Mouse (Mus musculus) left cerebral cortex, postnatal 4 days (tissue): ENCODE data around the gene Ano1. TPM values are rescaled to one million over a fixed set of nuclear protein-coding genes. Genes with fewer than 3 reads are reported as not detected.

Source experiments
- DNase-seq: peaks from one replicate; pipeline ENCODE4 v3.0.0-alpha.2; 2022
- intact Hi-C: fragments of 180-260 bp; cut with DNase I; formaldehyde crosslinking; loops from one replicate; pipeline ENCODE4 v1.15.1; 2025
- total RNA-seq, 2 experiments: library from RNA; stranded (reverse); gene quantifications; 2 replicates each; pipeline ENCODE4 v1.2.3; 2021

Gene Ano1
- total RNA-seq, 2 experiments from 2014 or later, result 5.3 to 7.6 TPM

GRCm38 (mm10) chr7:144769434-144770080 lies 17.8 kb upstream of the Ano1 start:
- no peak for DNase-seq
- intact Hi-C loops, result no loop called here

- DNase-seq, result no peak
Observed at GRCm38 (mm10) chr7:144768845-144769244, 17.1 kb upstream of the Ano1 start.

GRCm38 (mm10) chr7:144764537-144765282 lies 12.9 kb upstream of the Ano1 start:
- intact Hi-C loops, result no loop called here
- peak; percentile 68 for DNase-seq

More at GRCm38 (mm10) chr7:144768845-144769244, 17.1 kb upstream of the Ano1 start:
- intact Hi-C loops, result no loop called here

- intact Hi-C loops, result no loop called here
- no peak for DNase-seq
Observed at GRCm38 (mm10) chr7:144764013-144764412, 12.2 kb upstream of the Ano1 start.

- DNase-seq, result no peak
- intact Hi-C loops, result no loop called here
Observed at GRCm38 (mm10) chr7:144762496-144763235, 10.9 kb upstream of the Ano1 start.

- peak; percentile 45 for DNase-seq
- intact Hi-C loops, result no loop called here
Observed at GRCm38 (mm10) chr7:144760228-144760627, 8.5 kb upstream of the Ano1 start.

- intact Hi-C loops, result no loop called here
- DNase-seq, result peak; percentile 40
Observed at GRCm38 (mm10) chr7:144759455-144759854, 7.7 kb upstream of the Ano1 start.

GRCm38 (mm10) chr7:144755511-144756378 lies 4.0 kb upstream of the Ano1 start:
- no peak for DNase-seq
- intact Hi-C loops, result no loop called here

GRCm38 (mm10) chr7:144754722-144755121 lies 2.9 kb upstream of the Ano1 start:
- intact Hi-C loops, result no loop called here
- no peak for DNase-seq

- intact Hi-C loops, result no loop called here
- no peak for DNase-seq
Observed at GRCm38 (mm10) chr7:144753657-144754031, 1.9 kb upstream of the Ano1 start.

- DNase-seq, result no peak
- intact Hi-C loops, result no loop called here
Observed at GRCm38 (mm10) chr7:144752919-144753656, 1.3 kb upstream of the Ano1 start.

GRCm38 (mm10) chr7:144747756-144748155 lies 4.0 kb downstream of the Ano1 start:
- intact Hi-C loops, result no loop called here
- DNase-seq, result no peak

GRCm38 (mm10) chr7:144746466-144746865 lies 5.3 kb downstream of the Ano1 start:
- intact Hi-C loops, result no loop called here
- no peak for DNase-seq

- DNase-seq, result no peak
- intact Hi-C loops, result no loop called here
Observed at GRCm38 (mm10) chr7:144743874-144744273, 7.9 kb downstream of the Ano1 start.

- intact Hi-C loops, result no loop called here
- no peak for DNase-seq
Observed at GRCm38 (mm10) chr7:144740643-144741042, 11.1 kb downstream of the Ano1 start.

- intact Hi-C loops, result no loop called here
- no peak for DNase-seq
Observed at GRCm38 (mm10) chr7:144739810-144740209, 12.0 kb downstream of the Ano1 start.

- intact Hi-C loops, result no loop called here
- DNase-seq, result no peak
Observed at GRCm38 (mm10) chr7:144738357-144738798, 13.4 kb downstream of the Ano1 start.

- intact Hi-C loops, result no loop called here
- DNase-seq, result no peak
Observed at GRCm38 (mm10) chr7:144731897-144732291, 19.9 kb downstream of the Ano1 start.

- DNase-seq, result no peak
- intact Hi-C loops, result no loop called here
Observed at GRCm38 (mm10) chr7:144731182-144731896, 20.4 kb downstream of the Ano1 start.
